Mouse (Mus musculus) left cerebral cortex, adult 2 months (tissue): ENCODE data around the gene Fcgbp. TPM values are rescaled to one million over a fixed set of nuclear protein-coding genes. Genes with fewer than 3 reads are reported as not detected.
A peak's percentile ranks its signal among the peaks of the same experiment; 100 is the strongest.

Source experiments
- DNase-seq, 2 experiments: peaks; one replicate each; pipeline ENCODE4 v3.0.0; 2021 to 2022; ENCODE audit warnings: low spot score in 2 of 2, mixed read lengths in 1 of 2; ENCODE audit errors: extremely low spot score in 1 of 2
- H3K27ac ChIP-seq: fragments of 200-600 bp; 2 replicates; pipeline ENCODE4 v1.8.1; 2022
- H3K4me3 ChIP-seq: fragments of 200-600 bp; 2 replicates; pipeline ENCODE4 v1.8.1; 2022
- CTCF ChIP-seq: fragments of 200-600 bp; IDR thresholded peaks from 2 replicates; pipeline ENCODE4 v1.8.1; 2022; ENCODE audit warnings: antibody characterized with exemption, mild to moderate bottlenecking, moderate library complexity
- intact Hi-C: fragments of 180-260 bp; cut with DNase I; formaldehyde crosslinking; loops from one replicate; pipeline ENCODE4 v1.15.1; 2025
- long read RNA-seq, 2 experiments: library from polyadenylated mRNA; stranded (forward); transcript quantifications; one replicate each; pipeline ENCODE4 v2.0.0; 2021; ENCODE audit warnings: borderline mapping rate in 2 of 2
- total RNA-seq, 2 experiments: library from RNA; stranded (reverse); gene quantifications; 2 replicates each; pipeline ENCODE4 v1.2.3; 2021

The Fcgbp gene
- total RNA-seq = under 1 TPM; 0.26 to 0.36 TPM
- long read RNA-seq, experiment 1, partial matches to known transcripts = 1 of 1 reads
- long read RNA-seq, experiment 1, other reads (novel, unspliced or antisense) = 0 of 1 reads
- long read RNA-seq, experiment 2 = 0 reads

DNA sequence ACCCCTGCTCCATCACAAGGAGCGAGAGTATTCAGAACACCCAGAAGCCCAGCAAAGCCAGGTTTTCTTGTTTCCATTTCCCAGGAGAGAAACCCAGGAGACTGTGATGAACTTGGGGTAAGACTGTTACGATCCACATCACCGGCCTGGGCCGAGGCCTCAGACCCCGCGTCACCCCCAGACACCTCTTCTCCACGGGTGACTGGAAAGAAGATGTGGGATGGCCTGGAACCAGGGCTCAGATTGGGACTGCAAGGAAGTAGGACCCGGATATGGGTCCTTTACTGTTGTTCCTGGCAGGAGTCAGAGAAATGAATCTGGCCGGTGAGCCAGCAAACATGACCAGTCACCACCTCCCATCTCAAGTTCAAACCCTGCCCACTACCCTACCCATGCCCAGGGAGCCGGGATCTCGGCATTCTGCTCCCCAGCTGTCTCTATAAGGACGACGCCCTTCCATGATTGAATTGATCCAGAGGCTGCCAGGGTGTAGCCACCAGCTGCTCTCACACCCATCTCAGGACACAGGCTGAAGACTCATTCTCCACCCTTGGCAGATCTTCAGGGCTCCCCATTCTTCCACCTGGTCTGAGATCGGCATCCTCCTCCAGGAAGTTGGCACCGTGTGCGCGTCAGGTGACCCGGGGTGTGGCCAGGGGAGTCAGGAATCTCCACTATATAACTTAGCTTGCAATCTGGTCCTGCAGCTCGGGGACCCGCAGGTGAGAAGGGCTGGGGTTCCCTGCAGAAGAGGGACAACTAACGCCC is at the start of gene Fcgbp:
Fcgbp (plus strand) TSS at position 706 of the 768 bp plus-strand sequence.
- DNase-seq = no peak
- TF ChIP-seq CTCF = no peak
- Histone ChIP-seq H3K4me3 (no peak within 1 kb of the TSS), H3K27ac (no peak within 1 kb of the TSS)
- intact Hi-C loops = no loop called here

DNA sequence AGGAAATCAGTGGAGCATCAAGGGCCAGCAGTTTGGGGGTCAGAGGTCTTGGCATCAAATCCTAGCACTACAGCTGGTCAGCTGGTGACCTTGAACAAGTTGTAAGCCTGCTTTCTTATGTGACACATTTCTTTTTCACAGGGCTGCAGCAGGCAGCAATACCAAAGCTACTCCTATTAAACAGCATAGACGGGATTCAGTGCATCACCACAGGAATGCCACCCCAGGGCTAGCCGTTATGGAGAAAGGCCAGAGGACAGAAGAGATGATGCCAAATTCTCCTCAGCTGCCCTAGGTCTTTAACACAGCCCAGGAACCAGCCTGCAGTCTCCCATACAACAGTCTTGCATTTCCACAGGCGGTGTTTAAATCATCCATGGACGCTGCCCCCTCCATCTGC is 26.5 kb upstream of the Fcgbp start:
- intact Hi-C loops = no loop called here
- Histone ChIP-seq H3K27ac (no peak overlapping the region), H3K4me3 (no peak overlapping the region)
- DNase-seq = no peak
- no peak for TF ChIP-seq CTCF

DNA sequence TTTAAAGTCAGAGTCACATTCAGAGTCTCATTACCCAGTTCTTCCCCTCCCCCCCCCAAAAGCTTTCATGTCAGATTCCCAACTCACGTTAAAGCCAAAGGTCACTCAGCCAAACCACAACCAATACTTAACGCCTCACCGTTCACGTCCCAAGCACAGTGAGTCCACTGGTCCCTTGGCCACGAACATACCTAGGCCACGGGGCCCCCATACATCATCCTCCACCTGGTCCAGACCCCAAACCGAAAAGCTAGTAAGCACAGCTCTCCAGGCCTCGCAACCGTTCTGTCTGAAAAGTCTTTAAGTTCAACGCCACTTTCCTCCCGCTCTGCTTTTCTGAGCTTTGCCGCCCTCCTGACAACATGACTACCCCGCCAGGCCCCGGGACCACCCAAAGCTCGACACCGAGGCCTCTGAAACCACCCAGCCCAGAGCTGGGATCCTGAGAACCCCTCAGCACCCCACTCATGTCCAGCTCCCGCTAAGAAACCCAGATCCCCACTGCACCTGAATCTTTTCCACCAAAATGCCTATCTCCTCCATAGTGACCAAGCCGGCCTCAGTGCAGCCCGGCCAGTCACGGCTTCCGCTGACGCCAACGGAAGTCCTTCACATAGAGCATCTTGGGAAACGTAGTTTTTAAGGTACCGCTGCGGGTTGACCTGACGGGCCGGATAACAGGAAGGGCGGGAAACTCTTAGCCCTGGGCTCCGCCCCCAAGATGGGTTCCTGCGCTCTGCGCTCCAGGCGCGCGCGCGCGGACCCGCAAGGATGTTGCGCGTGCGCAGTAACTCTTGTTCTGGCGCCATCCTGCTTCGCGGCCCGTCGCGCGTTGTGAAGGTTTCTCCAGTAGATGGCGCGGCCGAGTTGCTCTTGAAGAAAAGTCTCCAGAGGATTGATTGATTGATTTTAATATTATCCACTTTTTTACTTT is 21.3 kb upstream of the Fcgbp start, which contains the start of gene Psmc4:
Psmc4 (minus strand) TSS at position 626 of the 934 bp plus-strand sequence.
- intact Hi-C loops = loop anchor here (1.0 kb wide), 3 partner anchors 51 to 119 kb away; no protein-coding TSS in a partner anchor
- TF ChIP-seq CTCF = peak; percentile 95
- Histone ChIP-seq H3K27ac (peak within 1 kb of the TSS; percentile 66), H3K4me3 (peak within 1 kb of the TSS; percentile 81)
- peak; percentile 97 to 98 for DNase-seq

DNA sequence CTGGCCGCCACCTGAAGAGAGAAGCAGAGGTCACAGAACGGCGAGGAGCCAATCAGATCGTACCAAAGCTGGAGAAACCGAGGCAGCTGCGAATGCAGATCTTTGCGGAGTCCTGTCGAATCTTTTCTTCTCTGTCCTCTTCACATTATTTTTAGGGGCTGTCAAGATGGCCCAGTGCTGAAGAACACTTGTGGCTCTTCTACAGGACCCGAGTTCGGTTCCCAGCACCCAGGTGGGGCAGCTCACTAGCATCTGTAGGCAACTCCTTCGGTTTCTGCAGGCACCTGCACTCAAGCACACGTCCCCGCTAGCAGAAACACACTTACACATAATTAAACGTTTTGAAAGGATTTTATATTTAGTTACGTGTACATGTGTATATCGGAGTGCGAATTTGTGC is 20.5 kb upstream of the Fcgbp start:
- intact Hi-C loops = loop anchor here (1.0 kb wide), 3 partner anchors 50 to 118 kb away; no protein-coding TSS in a partner anchor
- H3K4me3 ChIP-seq = no peak overlapping the region
- TF ChIP-seq CTCF = no peak

DNA sequence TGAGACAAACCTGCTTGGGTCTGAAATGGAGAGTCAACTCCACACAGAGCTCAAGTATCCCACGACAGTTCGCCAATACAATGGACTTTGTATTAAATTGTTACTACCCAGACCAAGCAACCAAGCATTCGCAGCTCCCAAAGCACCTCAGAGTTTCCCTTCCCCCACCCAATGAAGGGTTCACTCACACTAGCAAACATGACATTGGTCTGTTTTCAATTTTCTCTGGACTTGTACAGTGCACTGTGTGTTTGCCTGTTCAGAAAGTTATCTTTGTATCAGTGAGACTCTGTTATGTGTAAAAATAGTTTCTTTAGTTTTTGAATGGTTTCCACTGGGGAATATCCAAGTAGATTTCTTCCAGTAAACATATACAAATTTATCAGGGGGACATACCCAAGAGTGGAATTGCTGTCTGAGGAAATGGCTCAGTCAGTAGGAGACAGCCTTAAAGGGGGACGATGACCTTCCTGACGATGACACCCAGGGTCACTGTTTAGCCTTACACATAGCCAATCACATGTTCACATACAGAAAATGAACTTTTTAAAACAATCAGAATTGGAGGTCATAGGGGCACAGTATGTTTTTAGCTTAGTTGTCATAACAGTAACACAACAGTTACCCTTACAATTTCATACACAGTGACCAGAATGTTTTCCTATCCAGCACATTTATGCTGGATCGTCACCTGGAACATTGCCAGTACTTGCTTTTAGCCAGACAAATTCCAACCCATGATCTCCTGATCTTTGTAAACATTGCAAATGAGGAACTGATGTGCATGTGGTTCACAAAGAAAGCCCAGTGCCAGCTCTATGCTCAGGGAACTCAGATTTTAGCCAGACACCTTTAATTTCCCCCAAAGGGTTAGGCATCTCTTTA is 17.7 kb upstream of the Fcgbp start:
- no peak for DNase-seq
- H3K27ac ChIP-seq = no peak overlapping the region
- no peak overlapping the region for H3K4me3 ChIP-seq
- intact Hi-C loops = no loop called here
- TF ChIP-seq CTCF = no peak

More for the DNA sequence above, 20.5 kb upstream of the Fcgbp start:
- H3K27ac ChIP-seq = no peak overlapping the region
- DNase-seq = no peak

DNA sequence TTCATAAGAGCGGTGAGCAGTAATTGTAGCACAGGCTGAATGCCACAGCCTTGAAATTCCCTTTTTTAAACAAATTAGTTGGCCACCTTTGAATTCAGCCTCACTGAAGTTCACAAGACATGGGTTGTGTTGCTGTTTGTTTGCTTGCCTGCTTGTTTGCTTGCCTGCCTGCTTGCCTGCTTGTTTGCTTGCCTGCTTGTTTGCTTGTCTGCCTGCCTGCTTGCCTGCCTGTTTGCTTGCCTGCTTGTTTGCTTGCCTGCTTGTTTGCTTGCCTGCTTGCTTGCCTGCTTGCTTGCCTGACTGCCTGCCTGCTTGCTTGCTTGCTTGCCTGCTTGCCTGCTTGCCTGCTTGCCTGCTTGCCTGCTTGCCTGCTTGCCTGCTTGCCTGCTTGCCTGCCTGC is 11.1 kb upstream of the Fcgbp start:
- no peak for DNase-seq
- intact Hi-C loops = no loop called here
- no peak overlapping the region for H3K27ac ChIP-seq
- no peak overlapping the region for H3K4me3 ChIP-seq
- no peak for TF ChIP-seq CTCF

DNA sequence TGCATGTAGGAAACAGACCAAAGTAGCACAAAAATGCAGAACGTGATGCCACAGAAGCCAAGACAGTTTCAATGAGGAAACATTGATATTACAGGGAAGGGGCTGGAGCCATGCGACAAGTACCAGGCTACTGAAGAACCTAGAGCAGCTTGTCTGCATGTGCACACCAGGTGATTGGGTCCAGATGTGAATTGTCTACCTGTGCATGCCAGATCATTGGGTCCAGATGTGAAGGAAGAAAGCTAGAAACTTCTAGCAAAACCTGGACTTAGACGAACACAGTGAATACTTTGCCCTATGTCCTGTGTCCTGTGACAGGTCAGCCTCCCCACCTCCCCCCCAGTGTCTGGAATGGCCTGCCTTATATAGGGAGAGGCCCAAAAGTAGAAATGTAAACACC is 2.4 kb upstream of the Fcgbp start:
- Histone ChIP-seq H3K4me3 (no peak overlapping the region), H3K27ac (no peak overlapping the region)
- no peak for DNase-seq
- TF ChIP-seq CTCF = no peak
- intact Hi-C loops = no loop called here

DNA sequence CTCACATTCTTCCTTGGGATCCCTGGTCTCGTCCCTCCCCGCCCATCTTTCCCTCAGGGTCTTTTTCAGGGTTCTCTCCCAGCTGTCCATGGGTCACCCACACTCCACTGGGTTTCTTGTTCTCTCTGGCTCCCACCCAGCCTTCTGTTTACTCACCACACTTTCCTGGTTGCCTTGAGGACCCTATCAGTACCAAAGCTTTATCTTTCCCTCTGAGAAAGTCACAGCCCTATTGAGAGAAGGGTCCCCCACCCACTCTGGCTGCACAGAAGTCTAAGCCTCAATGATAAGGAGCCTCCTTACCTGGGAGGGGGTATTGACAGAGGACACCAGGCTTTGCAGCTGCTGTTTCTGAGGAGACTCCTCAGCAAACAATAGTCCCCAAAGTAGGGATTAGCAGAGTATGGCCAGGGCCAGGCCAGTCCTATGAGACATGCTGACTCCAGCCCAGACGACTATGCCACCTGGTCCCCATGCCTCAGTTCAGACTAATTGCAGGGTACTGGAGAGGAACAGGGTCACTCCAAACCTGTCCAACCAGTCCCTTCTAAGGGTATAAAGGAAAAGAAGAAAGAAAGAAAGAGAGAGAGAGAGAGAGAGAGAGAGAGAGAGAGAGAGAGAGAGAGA is 1.4 kb upstream of the Fcgbp start:
- H3K27ac ChIP-seq = no peak overlapping the region
- intact Hi-C loops = no loop called here
- no peak for TF ChIP-seq CTCF
- H3K4me3 ChIP-seq = no peak overlapping the region
- no peak for DNase-seq

DNA sequence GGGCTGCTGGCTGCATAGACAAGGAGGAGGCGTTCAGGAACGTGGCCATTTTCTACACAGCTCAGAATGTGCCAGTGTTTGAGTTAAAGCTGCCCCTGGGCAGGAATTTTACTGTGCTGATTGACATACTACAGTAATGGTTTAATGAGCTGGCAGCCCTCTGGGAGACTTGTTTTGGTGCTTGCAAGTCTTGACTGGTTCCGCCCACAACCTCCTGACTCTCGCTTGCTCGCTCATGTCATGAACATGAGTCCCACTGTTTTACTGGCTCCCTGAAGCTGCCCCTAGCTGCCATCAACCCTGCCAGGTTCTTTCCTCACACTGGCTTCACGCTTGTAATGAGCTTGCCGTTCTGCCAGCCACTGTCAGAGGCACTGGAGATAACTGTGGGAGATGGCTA is 13.2 kb downstream of the Fcgbp start:
- Histone ChIP-seq H3K4me3 (no peak overlapping the region), H3K27ac (no peak overlapping the region)
- intact Hi-C loops = no loop called here
- TF ChIP-seq CTCF = no peak
- peak in 1 of 2 experiments; percentile 19 for DNase-seq

DNA sequence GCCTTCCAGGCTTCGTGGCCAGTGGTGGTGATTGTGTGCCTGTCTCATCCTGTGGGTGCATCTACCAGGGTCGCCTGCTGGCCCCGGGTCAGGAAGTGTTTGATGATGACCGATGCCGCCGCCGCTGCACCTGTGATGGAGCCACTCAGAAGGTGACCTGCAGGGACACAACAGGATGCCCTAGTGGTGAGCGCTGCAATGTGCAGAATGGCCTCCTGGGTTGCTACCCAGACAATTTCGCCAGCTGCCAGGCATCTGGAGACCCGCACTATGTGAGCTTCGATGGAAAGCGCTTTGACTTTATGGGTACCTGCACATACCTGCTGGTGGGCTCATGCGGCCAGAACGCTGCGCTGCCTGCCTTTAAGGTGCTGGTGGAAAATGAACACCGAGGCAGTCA is 15.2 kb downstream of the Fcgbp start:
- TF ChIP-seq CTCF = no peak
- Histone ChIP-seq H3K27ac (no peak overlapping the region), H3K4me3 (no peak overlapping the region)
- intact Hi-C loops = no loop called here
- DNase-seq = no peak

DNA sequence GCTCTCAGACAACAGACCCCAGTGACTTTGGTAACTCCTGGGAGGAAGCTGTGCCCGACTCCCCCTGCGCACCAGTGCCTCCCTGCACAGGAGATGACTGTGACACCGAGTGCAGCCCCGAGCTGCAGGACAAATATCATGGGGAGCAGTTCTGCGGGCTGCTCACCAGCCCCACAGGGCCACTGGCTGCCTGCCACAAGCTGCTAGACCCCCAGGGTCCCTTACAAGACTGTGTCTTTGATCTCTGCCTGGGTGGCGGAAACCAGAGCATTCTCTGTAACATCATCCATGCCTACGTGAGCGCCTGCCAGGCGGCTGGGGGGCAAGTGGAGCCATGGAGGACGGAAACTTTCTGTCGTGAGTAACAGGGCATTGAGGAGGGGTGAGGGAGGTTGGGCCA is 22.5 kb downstream of the Fcgbp start:
- Histone ChIP-seq H3K4me3 (no peak overlapping the region), H3K27ac (no peak overlapping the region)
- DNase-seq = peak in 1 of 2 experiments; percentile 3
- intact Hi-C loops = no loop called here
- no peak for TF ChIP-seq CTCF
